Mouse (Mus musculus): ENCODE data around the gene Lrba. TPM values are rescaled to one million over a fixed set of nuclear protein-coding genes. Genes with fewer than 3 reads are reported as not detected.

The Lrba gene
- polyA plus RNA-seq, 1 experiment from 2014 or later, result 8.8 TPM

GRCm38 (mm10) chr3:86294866-86295265, 70.4 kb downstream of the Lrba start:
- Histone ChIP-seq H3K27me3 (replicated peaks; ENCODE audit: control insufficient read depth, insufficient read depth, low read length) (no peaks in the 10 kb centered on the region), H3K36me3 (ENCODE audit: control insufficient read depth, insufficient read depth) (no peaks in the 10 kb centered on the region), H3K27ac (ENCODE audit: low read depth, low read length) (no peak overlapping the region), H3K4me1 (replicated peaks; ENCODE audit: control insufficient read depth, insufficient read depth, low read length) (no peaks in the 10 kb centered on the region), H3K9ac (ENCODE audit: low read depth, low read length) (no peak overlapping the region), H3K4me3 (ENCODE audit: low read depth, low read length) (no peak overlapping the region), H3K4me2 (replicated peaks; ENCODE audit: low read depth) (no peak overlapping the region), H3K9me3 (ENCODE audit: control insufficient read depth) (no peaks in the 10 kb centered on the region)
- ATAC-seq, result no peak
- no peak for TF ChIP-seq CTCF (IDR thresholded peaks at IDR 0.05; ENCODE audit: low read depth)
- 89% methylated on average over 1 of the region's 1 CpGs for WGBS

DNA sequence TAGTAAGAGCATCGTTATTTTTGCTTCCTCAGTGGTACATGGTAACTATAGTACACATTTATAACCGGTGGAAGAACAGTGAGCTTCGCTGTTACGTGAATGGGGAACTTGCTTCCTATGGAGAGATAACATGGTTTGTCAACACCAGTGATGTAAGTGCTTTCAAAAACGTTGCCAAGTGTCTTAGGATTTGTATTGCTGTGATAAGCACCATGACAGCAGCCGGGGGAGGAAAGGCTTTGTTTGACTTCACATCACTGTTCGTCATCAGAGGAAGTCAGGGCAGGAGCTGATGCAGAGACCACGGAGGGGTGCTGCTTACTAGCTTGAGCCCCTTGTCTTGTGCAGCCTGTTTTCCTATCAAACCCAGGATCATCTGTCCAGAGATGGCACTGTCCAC, 71.7 kb downstream of the Lrba start:
- 56% methylated on average over 8 of the region's 8 CpGs for WGBS
- TF ChIP-seq CTCF (IDR thresholded peaks at IDR 0.05; ENCODE audit: low read depth), result no peak
- Histone ChIP-seq H3K27me3 (replicated peaks; ENCODE audit: control insufficient read depth, insufficient read depth, low read length) (no peaks in the 10 kb centered on the region), H3K9me3 (ENCODE audit: control insufficient read depth) (no peaks in the 10 kb centered on the region), H3K36me3 (ENCODE audit: control insufficient read depth, insufficient read depth) (no peaks in the 10 kb centered on the region), H3K4me3 (ENCODE audit: low read depth, low read length) (no peak overlapping the region), H3K4me1 (replicated peaks; ENCODE audit: control insufficient read depth, insufficient read depth, low read length) (no peaks in the 10 kb centered on the region), H3K27ac (ENCODE audit: low read depth, low read length) (no peak overlapping the region), H3K4me2 (replicated peaks; ENCODE audit: low read depth) (no peak overlapping the region), H3K9ac (ENCODE audit: low read depth, low read length) (no peak overlapping the region)
- ATAC-seq, result no peak

GRCm38 (mm10) chr3:86308833-86309232, 84.4 kb downstream of the Lrba start:
- WGBS, result 62% methylated on average over 2 of the region's 2 CpGs
- Histone ChIP-seq H3K36me3 (ENCODE audit: control insufficient read depth, insufficient read depth) (peaks cover 7% of the 10 kb centered on the region), H3K9me3 (ENCODE audit: control insufficient read depth) (no peaks in the 10 kb centered on the region), H3K9ac (ENCODE audit: low read depth, low read length) (no peak overlapping the region), H3K4me1 (replicated peaks; ENCODE audit: control insufficient read depth, insufficient read depth, low read length) (no peaks in the 10 kb centered on the region), H3K27me3 (replicated peaks; ENCODE audit: control insufficient read depth, insufficient read depth, low read length) (no peaks in the 10 kb centered on the region), H3K4me3 (ENCODE audit: low read depth, low read length) (no peak overlapping the region), H3K4me2 (replicated peaks; ENCODE audit: low read depth) (no peak overlapping the region), H3K27ac (ENCODE audit: low read depth, low read length) (no peak overlapping the region)
- ATAC-seq, result no peak
- TF ChIP-seq CTCF (IDR thresholded peaks at IDR 0.05; ENCODE audit: low read depth), result no peak

DNA sequence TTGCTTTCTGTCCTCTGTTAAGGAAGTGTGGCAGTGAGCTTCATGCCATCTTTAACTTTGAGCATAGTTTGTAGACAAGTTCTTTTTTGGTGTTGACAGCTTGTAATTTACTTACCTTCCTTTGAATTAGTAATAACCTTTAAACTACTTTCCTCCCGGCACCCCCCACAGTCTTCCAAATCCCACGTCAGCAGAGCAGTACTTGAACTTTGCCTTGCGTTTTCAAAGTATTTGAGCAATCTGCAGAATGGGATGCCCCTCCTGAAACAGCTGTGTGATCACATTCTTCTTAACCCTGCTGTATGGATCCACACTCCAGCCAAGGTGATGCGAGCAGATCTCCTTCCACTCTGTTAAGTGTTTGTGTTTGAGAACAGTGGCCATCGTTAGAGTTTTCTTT, 85.7 kb downstream of the Lrba start:
- H3K4me2 ChIP-seq (replicated peaks; ENCODE audit: low read depth), result no peak overlapping the region
- peaks cover 8% of the 10 kb centered on the region; the same call in 1 of the 2 replicates for H3K36me3 ChIP-seq (ENCODE audit: control insufficient read depth, insufficient read depth)
- no peak overlapping the region for H3K9ac ChIP-seq (ENCODE audit: low read depth, low read length)
- no peaks in the 10 kb centered on the region for H3K27me3 ChIP-seq (replicated peaks; ENCODE audit: control insufficient read depth, insufficient read depth, low read length)
- ATAC-seq, result no peak
- H3K9me3 ChIP-seq (ENCODE audit: control insufficient read depth), result no peaks in the 10 kb centered on the region
- TF ChIP-seq CTCF (IDR thresholded peaks at IDR 0.05; ENCODE audit: low read depth), result no peak
- H3K4me3 ChIP-seq (ENCODE audit: low read depth, low read length), result no peak overlapping the region
- H3K27ac ChIP-seq (ENCODE audit: low read depth, low read length), result no peak overlapping the region
- no peaks in the 10 kb centered on the region for H3K4me1 ChIP-seq (replicated peaks; ENCODE audit: control insufficient read depth, insufficient read depth, low read length)
- WGBS, result 78% methylated on average over 5 of the region's 5 CpGs

DNA sequence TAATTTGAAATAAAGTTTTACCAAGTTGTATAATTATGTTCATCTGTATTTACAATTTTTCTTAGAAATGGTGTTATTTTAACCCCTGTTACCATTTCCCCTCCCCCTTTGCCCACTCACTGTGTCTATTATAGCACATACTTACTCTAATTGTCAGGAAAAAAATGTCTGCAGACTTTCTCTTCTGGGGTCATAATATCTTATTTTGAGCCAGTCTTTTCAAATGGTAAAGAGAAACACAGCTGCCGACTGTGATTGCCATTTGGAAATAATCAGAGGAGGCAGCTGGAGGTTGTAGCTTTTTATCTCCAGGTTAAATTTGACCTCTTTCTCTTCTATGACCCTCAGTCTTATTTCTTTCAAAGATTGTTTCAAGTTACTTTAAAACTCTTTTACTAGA, 86.9 kb downstream of the Lrba start:
- Histone ChIP-seq H3K4me1 (replicated peaks; ENCODE audit: control insufficient read depth, insufficient read depth, low read length) (no peaks in the 10 kb centered on the region), H3K4me2 (replicated peaks; ENCODE audit: low read depth) (no peak overlapping the region), H3K9me3 (ENCODE audit: control insufficient read depth) (no peaks in the 10 kb centered on the region), H3K27me3 (replicated peaks; ENCODE audit: control insufficient read depth, insufficient read depth, low read length) (no peaks in the 10 kb centered on the region), H3K36me3 (ENCODE audit: control insufficient read depth, insufficient read depth) (peaks cover 8% of the 10 kb centered on the region; the same call in 1 of the 2 replicates), H3K9ac (ENCODE audit: low read depth, low read length) (no peak overlapping the region), H3K4me3 (ENCODE audit: low read depth, low read length) (no peak overlapping the region), H3K27ac (ENCODE audit: low read depth, low read length) (no peak overlapping the region)
- WGBS, result 68% methylated on average over 1 of the region's 1 CpGs
- ATAC-seq, result no peak
- TF ChIP-seq CTCF (IDR thresholded peaks at IDR 0.05; ENCODE audit: low read depth), result no peak

DNA sequence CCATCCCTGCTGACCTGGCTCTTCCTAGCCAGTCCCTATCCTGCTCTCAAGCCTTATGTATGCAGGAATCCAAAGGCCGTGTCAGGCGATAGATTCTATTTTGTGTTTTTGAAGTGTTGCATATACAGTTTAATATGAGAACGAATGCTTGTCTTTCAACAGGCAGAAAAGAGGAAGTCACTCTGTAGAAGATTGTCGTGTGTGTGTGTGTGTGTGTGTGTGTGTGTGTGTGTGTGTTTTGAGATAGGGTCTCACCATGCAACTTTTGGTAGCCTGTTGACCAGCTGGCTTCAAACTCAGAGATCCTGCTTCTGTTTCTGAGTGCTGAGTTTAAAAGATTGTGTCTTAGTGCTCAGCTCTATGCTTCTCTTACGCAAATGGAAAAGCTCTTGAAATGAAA, 93.2 kb downstream of the Lrba start:
- Histone ChIP-seq H3K4me2 (replicated peaks; ENCODE audit: low read depth) (no peak overlapping the region), H3K4me3 (ENCODE audit: low read depth, low read length) (no peak overlapping the region), H3K27me3 (replicated peaks; ENCODE audit: control insufficient read depth, insufficient read depth, low read length) (no peaks in the 10 kb centered on the region), H3K9ac (ENCODE audit: low read depth, low read length) (no peak overlapping the region), H3K9me3 (ENCODE audit: control insufficient read depth) (no peaks in the 10 kb centered on the region), H3K27ac (ENCODE audit: low read depth, low read length) (no peak overlapping the region), H3K4me1 (replicated peaks; ENCODE audit: control insufficient read depth, insufficient read depth, low read length) (no peaks in the 10 kb centered on the region), H3K36me3 (ENCODE audit: control insufficient read depth, insufficient read depth) (peaks cover 18% of the 10 kb centered on the region; the same call in 1 of the 2 replicates)
- 83% methylated on average over 5 of the region's 5 CpGs for WGBS
- ATAC-seq, result no peak
- no peak for TF ChIP-seq CTCF (IDR thresholded peaks at IDR 0.05; ENCODE audit: low read depth)

DNA sequence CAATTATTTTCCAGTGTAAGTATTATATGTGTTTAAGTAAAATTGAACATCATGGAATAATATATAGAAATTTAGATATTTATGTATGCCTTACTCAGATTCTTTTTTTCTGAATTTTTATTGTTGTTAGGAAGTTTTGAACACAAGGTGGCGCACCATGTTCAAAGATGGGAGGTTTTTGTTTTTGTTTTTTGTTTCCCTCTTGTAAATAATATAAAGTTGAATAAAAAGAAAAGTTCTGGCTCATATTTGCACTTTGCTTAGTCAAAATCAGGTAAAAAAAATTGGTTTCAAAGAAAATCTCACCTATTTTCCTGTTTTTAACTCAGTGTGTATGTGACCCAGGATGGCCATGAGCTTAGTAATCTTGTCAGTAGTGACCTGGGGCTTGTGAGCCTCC, 104.1 kb downstream of the Lrba start:
- Histone ChIP-seq H3K36me3 (ENCODE audit: control insufficient read depth, insufficient read depth) (0 out of 2 replicates have a peak, but pooled peaks cover 8% of the 10 kb centered on the region), H3K9me3 (ENCODE audit: control insufficient read depth) (no peaks in the 10 kb centered on the region), H3K27me3 (replicated peaks; ENCODE audit: control insufficient read depth, insufficient read depth, low read length) (no peaks in the 10 kb centered on the region), H3K4me2 (replicated peaks; ENCODE audit: low read depth) (no peak overlapping the region), H3K4me1 (replicated peaks; ENCODE audit: control insufficient read depth, insufficient read depth, low read length) (no peaks in the 10 kb centered on the region), H3K4me3 (ENCODE audit: low read depth, low read length) (no peak overlapping the region), H3K9ac (ENCODE audit: low read depth, low read length) (no peak overlapping the region), H3K27ac (ENCODE audit: low read depth, low read length) (no peak overlapping the region)
- TF ChIP-seq CTCF (IDR thresholded peaks at IDR 0.05; ENCODE audit: low read depth), result peak; percentile 59
- ATAC-seq, result no peak
- WGBS, result 47% methylated on average over 1 of the region's 1 CpGs
